Mouse (Mus musculus): ENCODE results near the gene Serac1.

- TF ChIP-seq CTCF (conservative IDR thresholded peaks at IDR 0.05; ENCODE audit: insufficient read depth, insufficient read length, low read depth, low read length) = no peak
- no peak for TF ChIP-seq POLR2A (IDR thresholded peaks at IDR 0.05; ENCODE audit: low read depth, low read length)
Measured at GRCm38 (mm10) chr17:5997380-5998234, 81.9 kb downstream of the Serac1 start.
